Mouse (Mus musculus) E14TG2a.4 (cell line): ENCODE measurements around the gene Aqp5.

Source experiments
- CTCF ChIP-seq: conservative IDR thresholded peaks from 2 replicates; pipeline ENCODE4 v1.5.1; 2014; ENCODE audit warnings: low read length
- POU5F1 ChIP-seq: IDR thresholded peaks from 2 replicates; pipeline ENCODE4 v1.6.1; 2014; ENCODE audit warnings: low read length, borderline replicate concordance

DNA sequence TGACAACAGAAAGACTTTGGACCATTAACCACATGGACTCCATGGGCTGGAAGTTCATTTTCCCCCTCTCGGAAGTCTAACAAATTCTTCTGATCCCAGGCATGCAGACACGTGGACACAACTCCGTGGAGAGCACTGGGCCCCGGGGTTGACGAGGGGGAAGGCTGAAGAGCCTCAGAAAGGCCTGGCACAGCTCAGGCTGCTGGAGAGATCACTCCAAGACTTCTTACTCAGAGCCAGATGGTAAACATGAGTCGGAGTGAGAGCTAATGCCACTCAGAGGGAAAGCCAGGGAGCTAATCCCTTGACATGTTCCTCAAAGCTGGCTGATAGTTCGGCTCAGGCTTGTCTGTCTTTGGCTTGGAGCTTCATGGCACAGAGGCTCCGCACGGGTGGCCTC lies 24.7 kb downstream of the Aqp5 start:
- TF ChIP-seq CTCF = no peak
- TF ChIP-seq POU5F1 = no peak
